Mouse (Mus musculus) embryonic fibroblast, embryonic 13.5 days (primary cell): ENCODE results near the gene Zfp553.

Source experiments
- CTCF ChIP-seq: IDR thresholded peaks from 2 replicates; pipeline ENCODE4 v1.5.1; 2011; ENCODE audit warnings: mild to moderate bottlenecking, control low read depth, low read length, moderate library complexity, borderline replicate concordance; ENCODE audit not compliant: insufficient read depth
- POLR2A ChIP-seq: IDR thresholded peaks from 2 replicates; pipeline ENCODE4 v1.6.1; 2011; ENCODE audit warnings: low read depth, mild to moderate bottlenecking, control low read depth, low read length, moderate library complexity

DNA sequence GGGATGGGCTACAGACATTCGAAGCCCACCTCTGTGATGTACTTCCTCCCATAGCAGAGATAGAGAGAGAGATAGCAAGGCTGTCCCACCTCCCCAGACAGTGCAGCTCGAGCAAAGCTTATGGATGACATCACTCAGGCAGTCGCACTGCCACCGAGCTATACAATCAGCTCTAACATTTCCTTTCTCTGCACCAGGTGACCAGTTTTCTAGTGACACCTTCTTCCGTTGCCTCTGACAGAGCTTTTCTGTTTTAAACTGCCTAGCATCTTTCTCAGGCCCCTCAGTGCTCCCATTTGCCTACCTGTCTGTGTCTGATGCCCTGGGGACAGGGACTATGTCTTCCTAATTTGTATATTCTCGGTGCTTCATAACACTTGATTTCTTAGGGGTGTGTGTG, 12.4 kb upstream of the Zfp553 start:
- TF ChIP-seq POLR2A (no peak), CTCF (no peak)
